Mouse (Mus musculus): ENCODE data around the gene Foxred2. TPM values are rescaled to one million over a fixed set of nuclear protein-coding genes. Genes with fewer than 3 reads are reported as not detected.

Gene Foxred2
- polyA plus RNA-seq, 1 experiment, result 6.4 TPM

GRCm38 (mm10) chr15:77892420-77892819, 64.1 kb downstream of the Foxred2 start:
- 91% methylated on average over 10 of the region's 10 CpGs for WGBS
- no peak for DNase-seq (ENCODE audit: low read depth in 1 of 2, low spot score in 2 of 2)
- Histone ChIP-seq H3K27me3 (ENCODE audit: control insufficient read depth, insufficient read depth, low read length) (no peaks in the 10 kb centered on the region), H3K27ac (ENCODE audit: insufficient read depth, low read length) (no peak overlapping the region), H3K4me3 (ENCODE audit: extremely low read depth, insufficient read depth, insufficient read length) (no peak overlapping the region), H3K4me1 (ENCODE audit: control insufficient read depth, insufficient read depth, insufficient read length) (peaks cover 5% of the 10 kb centered on the region; the same call in 1 of the 2 replicates), H3K36me3 (ENCODE audit: control insufficient read depth, insufficient read depth, low read length) (no peaks in the 10 kb centered on the region)
- TF ChIP-seq POLR2A (IDR thresholded peaks at IDR 0.05; ENCODE audit: low read depth, low read length), result no peak

- no peak for DNase-seq (ENCODE audit: low read depth in 1 of 2, low spot score in 2 of 2)
- Histone ChIP-seq H3K27me3 (ENCODE audit: control insufficient read depth, insufficient read depth, low read length) (no peaks in the 10 kb centered on the region), H3K27ac (ENCODE audit: insufficient read depth, low read length) (no peak overlapping the region), H3K4me1 (ENCODE audit: control insufficient read depth, insufficient read depth, insufficient read length) (peaks cover 5% of the 10 kb centered on the region; the same call in 1 of the 2 replicates), H3K36me3 (ENCODE audit: control insufficient read depth, insufficient read depth, low read length) (no peaks in the 10 kb centered on the region), H3K4me3 (ENCODE audit: extremely low read depth, insufficient read depth, insufficient read length) (no peak overlapping the region)
- 82% methylated on average over 8 of the region's 8 CpGs for WGBS
- no peak for TF ChIP-seq CTCF (IDR thresholded peaks at IDR 0.05; ENCODE audit: extremely low read depth, insufficient read depth, insufficient read length, insufficient replicate concordance)
- no peak for TF ChIP-seq POLR2A (IDR thresholded peaks at IDR 0.05; ENCODE audit: low read depth, low read length)
Measured at GRCm38 (mm10) chr15:77891766-77892165, 64.8 kb downstream of the Foxred2 start.

Other genes starting within 250 kb of the Foxred2 start
- 1.4 and 2.7 TPM in 2 replicates for gene Apol9b, start 227.7 kb downstream of the Foxred2 start, polyA plus RNA-seq (2012; rRNA removed)
- gene Apol8, start 199.7 kb downstream of the Foxred2 start, polyA plus RNA-seq (2012; rRNA removed), result 4.3 and 5.9 TPM in 2 replicates
- gene Myh9, start 114.5 kb downstream of the Foxred2 start, polyA plus RNA-seq (2012; rRNA removed), result 138 and 142 TPM in 2 replicates
- gene Txn2, start 27.7 kb downstream of the Foxred2 start, polyA plus RNA-seq (2012; rRNA removed), result 115 and 139 TPM in 2 replicates
- gene Eif3d, start 14.1 kb upstream of the Foxred2 start, polyA plus RNA-seq (2012; rRNA removed), result 99.6 and 103 TPM in 2 replicates
- gene Cacng2, start 163.3 kb upstream of the Foxred2 start, polyA plus RNA-seq (2012; rRNA removed), result not detected in 2 replicates
- 27.5 and 46.2 TPM in 2 replicates for gene Ift27, start 217.4 kb upstream of the Foxred2 start, polyA plus RNA-seq (2012; rRNA removed)
- not detected in 2 replicates for gene Pvalb, start 249.7 kb upstream of the Foxred2 start, polyA plus RNA-seq (2012; rRNA removed)